Mouse (Mus musculus): ENCODE results near the gene Olfr553.

GRCm38 (mm10) chr7:102564999-102565997, 52.7 kb downstream of the Olfr553 start, which contains the start of gene Trim21:
- no peak for TF ChIP-seq CTCF (conservative IDR thresholded peaks at IDR 0.05; ENCODE audit: low read length)
- TF ChIP-seq POU5F1 (IDR thresholded peaks at IDR 0.05; ENCODE audit: borderline replicate concordance, low read length) = no peak
- no peak for TF ChIP-seq NANOG (IDR thresholded peaks at IDR 0.05; ENCODE audit: borderline replicate concordance, low read length)

All from E14TG2a.4 (cell line).